Mouse (Mus musculus) lung, adult 2 months (tissue): ENCODE measurements at regions not wholly inside any gene's neighbourhood (a gene's known extent, or its start where the extent isn't known, plus 50 kb on each side); places are given as distances from the start of the nearest gene placed in this dataset.

ENCODE experiments used
- CTCF ChIP-seq: fragments of 200-500 bp; IDR thresholded peaks from 2 replicates; pipeline ENCODE4 v1.5.1; 2011; ENCODE audit warnings: mild to moderate bottlenecking, low read length, control low read depth; ENCODE audit not compliant: insufficient read depth
- POLR2A ChIP-seq: fragments of 200-500 bp; IDR thresholded peaks from 2 replicates; pipeline ENCODE4 v1.6.1; 2011; ENCODE audit warnings: low read depth, mild to moderate bottlenecking, control low read depth, low read length, borderline replicate concordance; ENCODE audit errors: extremely low read depth

DNA sequence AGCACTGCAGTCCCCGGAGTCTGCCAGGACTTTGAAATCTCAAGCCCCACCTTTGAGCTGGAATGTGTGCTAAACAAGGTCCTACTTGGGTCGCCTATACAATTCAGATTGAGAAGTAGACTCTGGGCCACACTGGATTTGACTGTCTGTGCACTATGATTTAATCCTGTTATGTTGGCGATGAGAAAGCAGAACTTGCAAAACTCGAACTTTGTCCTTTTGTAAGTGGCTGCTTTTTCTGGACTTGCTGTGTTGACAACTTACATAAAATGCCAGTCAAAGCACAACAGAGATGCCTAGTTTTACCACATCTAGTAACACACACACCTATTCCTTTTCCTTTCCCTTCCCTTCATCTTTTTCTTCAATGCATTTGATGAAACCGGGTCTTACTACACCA, 142.7 kb upstream of the Habp2 start:
- TF ChIP-seq POLR2A (no peak), CTCF (no peak)
